Mouse (Mus musculus) stomach, embryonic 14.5 days (tissue): ENCODE measurements around the gene Aifm1. TPM values are rescaled to one million over a fixed set of nuclear protein-coding genes. Genes with fewer than 3 reads are reported as not detected.

Experiments used
- ATAC-seq: fragments of 200-750 bp; cut with Nextera tagmentation; 2 replicates; pipeline ENCODE4 v1.8.0; 2017; ENCODE audit warnings: low read depth, moderate TSS enrichment; ENCODE audit not compliant: insufficient number of reproducible peaks, insufficient read depth, low FRiP score
- H3K27ac ChIP-seq: fragments of 300-500 bp; sonication (generic); 2 replicates; pipeline ENCODE4 v1.5.1; 2014; ENCODE audit warnings: mild to moderate bottlenecking, low read length, moderate library complexity, mixed read lengths
- H3K27me3 ChIP-seq: fragments of 300-500 bp; sonication (generic); 2 replicates; pipeline ENCODE4 v1.6.1; 2014; ENCODE audit warnings: low read length, control low read depth, mixed read lengths; ENCODE audit not compliant: control insufficient read depth, insufficient read depth
- H3K36me3 ChIP-seq: fragments of 300-500 bp; sonication (generic); 2 replicates; pipeline ENCODE4 v1.6.1; 2014; ENCODE audit warnings: mild to moderate bottlenecking, control low read depth, low read length, moderate library complexity, mixed read lengths; ENCODE audit not compliant: control insufficient read depth, insufficient read depth
- H3K4me1 ChIP-seq: fragments of 300-500 bp; sonication (generic); 2 replicates; pipeline ENCODE4 v1.6.1; 2014; ENCODE audit warnings: low read length, control low read depth, mixed read lengths; ENCODE audit not compliant: control insufficient read depth, insufficient read depth
- H3K4me2 ChIP-seq: fragments of 300-500 bp; sonication (generic); replicated peaks from 2 replicates; pipeline ENCODE4 v1.6.1; 2014; ENCODE audit warnings: low read depth, low read length, control low read depth
- H3K4me3 ChIP-seq: fragments of 300-500 bp; sonication (generic); 2 replicates; pipeline ENCODE4 v1.5.1; 2014; ENCODE audit warnings: low read depth, low read length, control low read depth
- H3K9ac ChIP-seq: fragments of 300-500 bp; sonication (generic); replicated peaks from 2 replicates; pipeline ENCODE4 v1.6.1; 2014; ENCODE audit warnings: low read depth, mild to moderate bottlenecking, control low read depth, low read length, moderate library complexity, mixed read lengths
- H3K9me3 ChIP-seq: fragments of 300-500 bp; sonication (generic); 2 replicates; pipeline ENCODE4 v1.6.1; 2016; ENCODE audit warnings: low read depth, low read length, control low read depth; ENCODE audit not compliant: control insufficient read depth
- WGBS: fragments of 180-500 bp; shearing (Covaris S2); extraction: QIAGEN DNeasy Blood & Tissue Kit; methylation state at CpG from one replicate; pipeline ENCODE4 v1.1.7; 2014; 5-methylcytosine and 5-hydroxymethylcytosine counted together
- polyA plus RNA-seq: library from polyadenylated mRNA; unstranded; fragments of >200 nt; fragmentation: Nextera tagmentation; extraction: Ambion mirVana; gene quantifications from 2 replicates; pipeline ENCODE4 v1.2.1, GENCODE M21; 2014

Aifm1 gene
- 61.9 and 63.8 TPM in 2 replicates for polyA plus RNA-seq

GRCm38 (mm10) chrX:48513166-48513807, at the start of gene Aifm1:
Gene Aifm1, minus strand, starts transcription at chrX:48513563.
- Histone ChIP-seq H3K27ac (no peak within 1 kb of the TSS), H3K9me3 (no peaks in the 10 kb centered on the region), H3K4me3 (peak within 1 kb of the TSS; percentile 45), H3K27me3 (no peaks in the 10 kb centered on the region), H3K4me1 (no peaks in the 10 kb centered on the region), H3K9ac (peak within 1 kb of the TSS; percentile 47), H3K4me2 (peak within 1 kb of the TSS; percentile 45), H3K36me3 (no peaks in the 10 kb centered on the region)
- peak; percentile 100 for ATAC-seq
- WGBS = 17% methylated on average over 45 of the region's 45 CpGs

- Histone ChIP-seq H3K36me3 (no peaks in the 10 kb centered on the region), H3K27ac (no peak overlapping the region), H3K9ac (no peak overlapping the region), H3K27me3 (no peaks in the 10 kb centered on the region), H3K4me3 (no peak overlapping the region), H3K9me3 (no peaks in the 10 kb centered on the region), H3K4me1 (no peaks in the 10 kb centered on the region), H3K4me2 (no peak overlapping the region)
- no peak for ATAC-seq
- 35% methylated on average over 3 of the region's 3 CpGs for WGBS
These were observed 18.8 kb upstream of the Aifm1 start for GRCm38 (mm10) chrX:48532175-48532574.

GRCm38 (mm10) chrX:48526435-48526834, 13.1 kb upstream of the Aifm1 start:
- no peak for ATAC-seq
- Histone ChIP-seq H3K27me3 (no peaks in the 10 kb centered on the region), H3K4me2 (no peak overlapping the region), H3K4me1 (no peaks in the 10 kb centered on the region), H3K36me3 (no peaks in the 10 kb centered on the region), H3K9ac (no peak overlapping the region), H3K9me3 (no peaks in the 10 kb centered on the region), H3K27ac (no peak overlapping the region), H3K4me3 (no peak overlapping the region)
- 59% methylated on average over 2 of the region's 3 CpGs for WGBS

DNA sequence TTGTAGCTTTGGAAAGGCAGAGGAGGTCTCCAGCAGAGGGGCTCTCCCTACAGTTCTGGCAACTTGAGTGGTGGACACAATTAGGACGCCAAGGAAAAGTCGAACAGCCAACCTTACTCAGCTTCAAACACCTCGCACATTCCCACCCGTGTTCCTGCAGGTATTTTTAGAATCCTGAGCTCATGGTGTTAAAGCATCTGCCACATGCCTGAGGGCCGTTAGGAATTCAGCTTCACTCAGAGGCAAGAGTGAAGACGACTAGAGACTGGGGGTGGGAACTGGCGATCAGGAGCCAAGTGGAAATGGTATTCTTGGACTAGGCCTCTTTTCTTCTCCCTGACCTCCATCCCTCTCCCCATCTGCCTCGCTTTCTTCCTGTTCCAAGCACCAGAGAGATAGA, 12.5 kb upstream of the Aifm1 start:
- WGBS = 65% methylated on average over 8 of the region's 8 CpGs
- no peak for ATAC-seq
- no peaks in the 10 kb centered on the region for H3K27me3 ChIP-seq
- no peak overlapping the region for H3K9ac ChIP-seq
- no peak overlapping the region for H3K4me3 ChIP-seq
- no peaks in the 10 kb centered on the region for H3K9me3 ChIP-seq
- no peaks in the 10 kb centered on the region for H3K36me3 ChIP-seq
- H3K4me2 ChIP-seq = no peak overlapping the region
- no peak overlapping the region for H3K27ac ChIP-seq
- H3K4me1 ChIP-seq = no peaks in the 10 kb centered on the region

GRCm38 (mm10) chrX:48525332-48525731, 12.0 kb upstream of the Aifm1 start:
- Histone ChIP-seq H3K4me1 (no peaks in the 10 kb centered on the region), H3K36me3 (no peaks in the 10 kb centered on the region), H3K27me3 (no peaks in the 10 kb centered on the region), H3K4me2 (no peak overlapping the region), H3K4me3 (no peak overlapping the region), H3K9ac (no peak overlapping the region), H3K9me3 (no peaks in the 10 kb centered on the region), H3K27ac (no peak overlapping the region)
- 94% methylated on average over 1 of the region's 1 CpGs for WGBS
- ATAC-seq = no peak

GRCm38 (mm10) chrX:48523512-48523911, 10.1 kb upstream of the Aifm1 start:
- Histone ChIP-seq H3K36me3 (no peaks in the 10 kb centered on the region), H3K9me3 (no peaks in the 10 kb centered on the region), H3K9ac (no peak overlapping the region), H3K4me3 (no peak overlapping the region), H3K27ac (no peak overlapping the region), H3K27me3 (no peaks in the 10 kb centered on the region), H3K4me2 (no peak overlapping the region), H3K4me1 (no peaks in the 10 kb centered on the region)
- ATAC-seq = no peak
- 60% methylated on average over 3 of the region's 3 CpGs for WGBS

GRCm38 (mm10) chrX:48521651-48522050, 8.3 kb upstream of the Aifm1 start:
- ATAC-seq = no peak
- Histone ChIP-seq H3K4me3 (no peak overlapping the region), H3K27me3 (no peaks in the 10 kb centered on the region), H3K27ac (no peak overlapping the region), H3K9me3 (no peaks in the 10 kb centered on the region), H3K36me3 (no peaks in the 10 kb centered on the region), H3K9ac (no peak overlapping the region), H3K4me1 (no peaks in the 10 kb centered on the region), H3K4me2 (no peak overlapping the region)
- WGBS = 82% methylated on average over 3 of the region's 3 CpGs

- WGBS = 28% methylated on average over 20 of the region's 20 CpGs
- peak; percentile 47; the same call in 1 of the 2 replicates for ATAC-seq
- H3K4me3 ChIP-seq = peak overlapping the region; percentile 38
- peak overlapping the region; percentile 40; the same call in 1 of the 2 replicates for H3K9ac ChIP-seq
- no peaks in the 10 kb centered on the region for H3K4me1 ChIP-seq
- H3K36me3 ChIP-seq = no peaks in the 10 kb centered on the region
- H3K9me3 ChIP-seq = no peaks in the 10 kb centered on the region
- no peak overlapping the region; the same call in 1 of the 2 replicates for H3K27ac ChIP-seq
- H3K27me3 ChIP-seq = no peaks in the 10 kb centered on the region
- peak overlapping the region; percentile 56 for H3K4me2 ChIP-seq
These were observed 6.3 kb upstream of the Aifm1 start for GRCm38 (mm10) chrX:48519549-48520085.
